Mouse (Mus musculus) mesoderm, embryonic 11.5 days (tissue): ENCODE results near the gene Padi4.
A peak's percentile ranks its signal among the peaks of the same experiment; 100 is the strongest.

Experiments
- DNase-seq: peaks from one replicate; pipeline ENCODE4 v3.0.0-alpha.2; 2012; ENCODE audit warnings: low read depth, low spot score

Gene Padi4

GRCm38 (mm10) chr4:140741401-140741800 is 32.6 kb downstream of the Padi4 start:
- no peak for DNase-seq

- no peak for DNase-seq
Observed at GRCm38 (mm10) chr4:140740655-140741054, 33.4 kb downstream of the Padi4 start.

GRCm38 (mm10) chr4:140732871-140733270 is 41.2 kb downstream of the Padi4 start:
- DNase-seq: no peak

GRCm38 (mm10) chr4:140731654-140732053 is 42.4 kb downstream of the Padi4 start:
- no peak for DNase-seq

GRCm38 (mm10) chr4:140726907-140727306 is 47.1 kb downstream of the Padi4 start:
- DNase-seq: no peak

- no peak for DNase-seq
Observed at GRCm38 (mm10) chr4:140724739-140725138, 49.3 kb downstream of the Padi4 start.

GRCm38 (mm10) chr4:140723801-140724200 is 50.2 kb downstream of the Padi4 start:
- peak; percentile 75 for DNase-seq

- DNase-seq: no peak
Observed at GRCm38 (mm10) chr4:140723192-140723591, 50.8 kb downstream of the Padi4 start.

GRCm38 (mm10) chr4:140722710-140723109 is 51.3 kb downstream of the Padi4 start:
- no peak for DNase-seq

- no peak for DNase-seq
Observed at GRCm38 (mm10) chr4:140721968-140722490, 52.0 kb downstream of the Padi4 start.

- DNase-seq: no peak
Observed at GRCm38 (mm10) chr4:140720091-140720490, 53.9 kb downstream of the Padi4 start.

- DNase-seq: no peak
Observed at GRCm38 (mm10) chr4:140718436-140718835, 55.6 kb downstream of the Padi4 start.

- no peak for DNase-seq
Observed at GRCm38 (mm10) chr4:140716994-140717393, 57.0 kb downstream of the Padi4 start.

GRCm38 (mm10) chr4:140714586-140714985 is 59.5 kb downstream of the Padi4 start:
- no peak for DNase-seq

GRCm38 (mm10) chr4:140713480-140714365 is 60.3 kb downstream of the Padi4 start:
- DNase-seq: peak; percentile 90

- no peak for DNase-seq
Observed at GRCm38 (mm10) chr4:140711360-140711759, 62.7 kb downstream of the Padi4 start.

GRCm38 (mm10) chr4:140710781-140711180 is 63.3 kb downstream of the Padi4 start:
- no peak for DNase-seq

GRCm38 (mm10) chr4:140709617-140710016 is 64.4 kb downstream of the Padi4 start:
- no peak for DNase-seq

- DNase-seq: no peak
Observed at GRCm38 (mm10) chr4:140709111-140709510, 64.9 kb downstream of the Padi4 start.

- DNase-seq: no peak
Observed at GRCm38 (mm10) chr4:140708297-140708927, 65.6 kb downstream of the Padi4 start.

- DNase-seq: no peak
Observed at GRCm38 (mm10) chr4:140707615-140708014, 66.4 kb downstream of the Padi4 start.

- no peak for DNase-seq
Observed at GRCm38 (mm10) chr4:140704166-140704565, 69.9 kb downstream of the Padi4 start.

GRCm38 (mm10) chr4:140703636-140704035 is 70.4 kb downstream of the Padi4 start:
- no peak for DNase-seq
